Mouse (Mus musculus) hindbrain, postnatal 0 days (tissue): ENCODE data around the gene 1700016K19Rik. TPM values are rescaled to one million over a fixed set of nuclear protein-coding genes. Genes with fewer than 3 reads are reported as not detected.

Source experiments
- ATAC-seq: fragments of 200-750 bp; cut with Nextera tagmentation; 2 replicates; pipeline ENCODE4 v1.8.0; 2017; ENCODE audit warnings: mild to moderate bottlenecking, moderate TSS enrichment, moderate library complexity
- DNase-seq: peaks from one replicate; pipeline ENCODE4 v3.0.0-alpha.2; 2015; ENCODE audit warnings: low spot score
- H3K27ac ChIP-seq: fragments of 300-500 bp; sonication (generic); 2 replicates; pipeline ENCODE4 v1.5.1; 2014; ENCODE audit warnings: mild to moderate bottlenecking
- H3K27me3 ChIP-seq: fragments of 300-500 bp; sonication (generic); 2 replicates; pipeline ENCODE4 v1.6.1; 2014; ENCODE audit warnings: low read length, mixed read lengths; ENCODE audit not compliant: insufficient read depth
- H3K36me3 ChIP-seq: fragments of 300-500 bp; sonication (generic); 2 replicates; pipeline ENCODE4 v1.6.1; 2014; ENCODE audit warnings: low read length, mixed read lengths; ENCODE audit not compliant: insufficient read depth
- H3K4me1 ChIP-seq: fragments of 300-500 bp; sonication (generic); 2 replicates; pipeline ENCODE4 v1.6.1; 2014; ENCODE audit warnings: antibody characterized with exemption, low read length, mixed read lengths; ENCODE audit not compliant: insufficient read depth
- H3K4me2 ChIP-seq: fragments of 300-500 bp; sonication (generic); 2 replicates; pipeline ENCODE4 v1.6.1; 2014; ENCODE audit warnings: low read depth, mild to moderate bottlenecking, low read length, moderate library complexity, mixed read lengths
- H3K4me3 ChIP-seq: fragments of 300-500 bp; sonication (generic); 2 replicates; pipeline ENCODE4 v1.5.1; 2014; ENCODE audit warnings: low read length
- H3K9ac ChIP-seq: fragments of 300-500 bp; sonication (generic); replicated peaks from 2 replicates; pipeline ENCODE4 v1.6.1; 2014; ENCODE audit warnings: mild to moderate bottlenecking, low read length, moderate library complexity, mixed read lengths
- H3K9me3 ChIP-seq: fragments of 300-500 bp; sonication (generic); 2 replicates; pipeline ENCODE4 v1.6.1; 2016; ENCODE audit warnings: low read length, mixed read lengths
- CTCF ChIP-seq: IDR thresholded peaks from 2 replicates; pipeline ENCODE4 v1.5.1; 2016; ENCODE audit warnings: antibody characterized with exemption, control low read depth, low read depth
- WGBS: fragments of 180-500 bp; shearing (Covaris S2); extraction: QIAGEN DNeasy Blood & Tissue Kit; methylation state at CpG from one replicate; pipeline ENCODE4 v1.1.7; 2014; 5-methylcytosine and 5-hydroxymethylcytosine counted together
- polyA plus RNA-seq: library from polyadenylated mRNA; unstranded; fragments of >200 nt; fragmentation: Nextera tagmentation; extraction: Ambion mirVana; gene quantifications from 2 replicates; pipeline ENCODE4 v1.2.1, GENCODE M21; 2015
- total RNA-seq: library from RNA; depleted of rRNA; stranded (reverse); fragments of >200 nt; gene quantifications from 2 replicates; pipeline ENCODE4 v1.2.3, GENCODE M21; 2014

Gene 1700016K19Rik
- total and polyA plus RNA-seq, 2 experiments from 2014 or later: 4.8 to 6.2 TPM

DNA sequence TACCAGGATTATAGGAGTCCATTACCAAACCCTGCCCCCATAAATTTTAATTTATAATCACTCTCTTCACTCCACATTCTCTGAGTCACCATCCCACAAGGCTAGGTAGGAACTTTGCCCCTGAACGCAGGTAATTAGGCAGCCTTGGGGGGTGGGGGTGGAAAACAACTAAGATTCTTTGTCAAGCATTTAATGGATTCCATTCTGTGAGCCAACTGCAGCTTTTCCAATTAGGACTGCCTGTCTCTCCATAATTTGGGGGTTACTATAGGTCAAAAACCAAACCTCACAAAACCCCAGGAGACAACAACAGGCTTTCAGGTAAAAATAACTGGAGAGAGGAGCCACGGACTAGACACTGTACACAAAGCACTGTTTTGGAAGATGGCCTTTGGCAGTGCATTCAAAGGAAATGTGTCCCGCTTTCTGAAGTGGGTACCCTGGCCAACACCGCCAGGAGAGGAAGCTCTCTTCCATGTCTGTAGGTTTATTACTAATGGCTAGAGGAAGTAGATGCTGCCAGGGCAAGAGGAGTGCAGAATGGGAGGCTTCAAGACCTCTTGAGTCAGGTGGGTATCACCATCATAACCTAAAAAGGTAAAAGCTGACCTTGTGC lies 41.2 kb downstream of the 1700016K19Rik start:
- Histone ChIP-seq H3K27ac (no peak overlapping the region), H3K9ac (no peak overlapping the region), H3K9me3 (no peaks in the 10 kb centered on the region), H3K27me3 (no peaks in the 10 kb centered on the region), H3K4me3 (no peak overlapping the region), H3K36me3 (no peaks in the 10 kb centered on the region; the same call in 1 of the 2 replicates), H3K4me2 (no peak overlapping the region), H3K4me1 (peaks cover 12% of the 10 kb centered on the region; the same call in 1 of the 2 replicates)
- WGBS: 72% methylated on average over 4 of the region's 4 CpGs
- ATAC-seq (no peak), DNase-seq (no peak)
- no peak for TF ChIP-seq CTCF

DNA sequence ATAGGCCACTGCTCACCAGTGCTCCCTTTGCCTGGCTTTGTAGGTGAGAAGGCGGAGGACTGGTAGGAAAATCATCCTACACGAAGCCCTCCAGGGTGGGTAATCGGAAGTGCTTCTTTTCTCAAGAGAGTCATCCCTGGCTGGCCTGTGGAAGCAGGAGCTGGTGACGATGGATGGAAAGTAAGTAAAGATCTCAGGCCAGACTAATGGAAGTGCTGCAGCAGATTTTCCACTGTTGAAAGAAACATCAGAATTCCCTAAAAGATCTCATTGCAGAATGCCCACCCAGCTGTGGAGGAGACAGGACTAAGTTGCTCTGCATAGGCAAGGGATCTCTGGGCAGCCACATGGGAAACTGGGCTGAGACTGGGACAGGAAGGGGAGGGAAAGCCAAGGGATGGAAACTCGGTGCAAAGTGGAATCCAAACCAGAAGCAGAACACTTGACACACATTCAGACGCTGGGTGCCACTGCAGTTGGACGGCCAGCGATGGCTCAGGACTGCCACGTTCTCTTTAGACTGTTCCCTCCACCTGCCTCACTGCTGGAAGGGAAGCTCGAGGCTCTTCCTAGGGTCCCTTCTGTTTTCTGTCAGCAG lies 42.4 kb downstream of the 1700016K19Rik start:
- DNase-seq (no peak), ATAC-seq (no peak)
- TF ChIP-seq CTCF: no peak
- peaks cover 12% of the 10 kb centered on the region; the same call in 1 of the 2 replicates for H3K4me1 ChIP-seq
- no peaks in the 10 kb centered on the region for H3K27me3 ChIP-seq
- H3K9me3 ChIP-seq: no peaks in the 10 kb centered on the region
- H3K4me2 ChIP-seq: no peak overlapping the region
- 57% methylated on average over 10 of the region's 10 CpGs for WGBS
- H3K27ac ChIP-seq: no peak overlapping the region
- H3K4me3 ChIP-seq: no peak overlapping the region
- no peaks in the 10 kb centered on the region; the same call in 1 of the 2 replicates for H3K36me3 ChIP-seq
- no peak overlapping the region for H3K9ac ChIP-seq

DNA sequence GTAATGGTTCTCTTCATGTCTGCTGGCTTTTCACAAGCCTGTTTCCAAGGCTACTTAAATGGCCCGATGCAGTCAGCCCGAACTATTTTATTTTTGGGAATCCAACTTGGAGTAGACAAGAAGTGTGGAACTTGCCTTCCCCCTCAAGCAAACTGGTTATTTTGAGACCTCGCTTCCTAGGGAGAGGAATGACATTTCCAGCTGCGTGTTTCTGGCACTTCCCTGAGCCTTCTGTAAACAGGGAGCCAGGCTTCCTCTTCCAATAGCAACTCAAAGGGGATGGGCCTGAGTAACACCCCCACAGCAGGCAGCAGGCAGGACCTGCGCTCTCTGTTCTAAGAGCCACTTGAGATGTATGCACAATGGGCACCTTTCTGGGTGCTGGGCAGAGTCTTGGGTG lies 43.2 kb downstream of the 1700016K19Rik start:
- no peaks in the 10 kb centered on the region for H3K27me3 ChIP-seq
- H3K36me3 ChIP-seq: no peaks in the 10 kb centered on the region; the same call in 1 of the 2 replicates
- TF ChIP-seq CTCF: no peak
- ATAC-seq: no peak
- H3K4me3 ChIP-seq: no peak overlapping the region
- peaks cover 12% of the 10 kb centered on the region; the same call in 1 of the 2 replicates for H3K4me1 ChIP-seq
- no peak overlapping the region for H3K4me2 ChIP-seq
- H3K27ac ChIP-seq: no peak overlapping the region
- H3K9ac ChIP-seq: no peak overlapping the region
- no peak for DNase-seq
- no peaks in the 10 kb centered on the region for H3K9me3 ChIP-seq
- WGBS: 26% methylated on average over 5 of the region's 5 CpGs

DNA sequence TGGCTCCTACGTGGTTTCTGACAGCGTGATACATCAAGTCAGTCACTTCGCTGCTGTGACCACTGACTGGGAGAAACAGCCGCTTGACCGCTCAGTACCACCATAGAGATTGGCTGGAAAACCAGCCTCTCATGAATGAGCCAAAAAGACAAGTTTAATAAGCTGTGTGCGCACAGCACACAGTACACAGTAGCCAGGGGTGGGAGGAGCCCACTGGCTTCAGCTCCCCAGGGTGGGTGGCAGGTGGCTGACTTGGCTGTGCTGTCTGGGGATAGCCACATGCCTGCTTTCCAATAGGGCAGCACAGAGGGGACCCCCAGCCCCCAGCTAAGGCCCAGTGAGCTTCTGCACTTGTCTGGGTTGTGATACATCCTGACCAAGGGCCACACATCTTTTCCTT lies 44.8 kb downstream of the 1700016K19Rik start:
- no peak for TF ChIP-seq CTCF
- H3K4me2 ChIP-seq: no peak overlapping the region
- peaks cover 12% of the 10 kb centered on the region; the same call in 1 of the 2 replicates for H3K4me1 ChIP-seq
- H3K27me3 ChIP-seq: no peaks in the 10 kb centered on the region
- no peaks in the 10 kb centered on the region for H3K9me3 ChIP-seq
- ATAC-seq (peak; percentile 64), DNase-seq (peak; percentile 53)
- H3K4me3 ChIP-seq: no peak overlapping the region
- H3K9ac ChIP-seq: no peak overlapping the region
- no peak overlapping the region for H3K27ac ChIP-seq
- WGBS: 61% methylated on average over 6 of the region's 6 CpGs
- H3K36me3 ChIP-seq: no peaks in the 10 kb centered on the region; the same call in 1 of the 2 replicates

DNA sequence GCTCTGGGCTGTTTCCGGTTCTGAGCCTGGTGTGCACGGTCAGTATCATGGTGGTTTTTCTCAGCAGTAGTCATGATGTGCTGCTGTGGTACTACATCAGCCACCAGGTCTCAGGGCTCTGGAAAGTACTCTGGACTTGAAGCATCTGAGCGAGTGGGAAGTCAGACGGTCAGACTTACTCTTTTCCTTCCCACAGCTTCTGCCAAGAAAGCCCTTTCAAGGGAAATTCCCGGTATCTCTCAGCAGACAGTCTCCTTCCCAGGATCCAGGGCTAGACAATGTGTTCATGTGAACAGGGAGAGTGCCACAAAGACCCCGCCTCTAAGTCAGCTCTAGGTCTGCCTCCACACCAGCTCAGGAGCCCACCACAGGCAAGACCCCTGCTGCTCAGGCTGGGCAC lies 45.7 kb downstream of the 1700016K19Rik start:
- H3K27me3 ChIP-seq: no peaks in the 10 kb centered on the region
- no peaks in the 10 kb centered on the region; the same call in 1 of the 2 replicates for H3K36me3 ChIP-seq
- 80% methylated on average over 6 of the region's 6 CpGs for WGBS
- DNase-seq (no peak), ATAC-seq (no peak)
- H3K27ac ChIP-seq: no peak overlapping the region
- no peak overlapping the region for H3K4me3 ChIP-seq
- H3K9ac ChIP-seq: no peak overlapping the region
- no peak for TF ChIP-seq CTCF
- peaks cover 12% of the 10 kb centered on the region; the same call in 1 of the 2 replicates for H3K4me1 ChIP-seq
- H3K9me3 ChIP-seq: no peaks in the 10 kb centered on the region
- H3K4me2 ChIP-seq: no peak overlapping the region

DNA sequence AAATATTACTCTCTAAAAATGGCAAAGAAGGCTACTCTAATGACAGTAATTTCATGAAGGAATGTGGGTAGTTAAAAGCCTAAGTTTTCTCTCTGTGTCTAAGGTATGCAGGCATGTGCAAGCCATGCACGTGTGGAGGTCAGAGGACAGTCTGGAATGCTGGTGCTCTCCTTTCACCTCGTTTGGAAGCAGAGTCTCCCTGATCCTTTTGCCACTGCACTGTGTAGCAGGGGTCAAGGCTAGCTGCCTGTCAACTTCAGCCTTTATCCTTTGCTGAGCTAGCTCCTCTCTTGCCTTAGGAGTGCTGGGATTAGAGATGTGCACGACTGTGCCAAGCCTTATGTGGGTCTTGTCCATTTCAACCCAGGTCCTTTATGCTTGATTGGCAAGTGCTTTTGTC lies 50.8 kb downstream of the 1700016K19Rik start:
- H3K9me3 ChIP-seq: no peaks in the 10 kb centered on the region
- TF ChIP-seq CTCF: no peak
- H3K4me1 ChIP-seq: no peaks in the 10 kb centered on the region
- no peak overlapping the region for H3K4me3 ChIP-seq
- no peak overlapping the region for H3K9ac ChIP-seq
- no peak for DNase-seq
- no peak for ATAC-seq
- H3K36me3 ChIP-seq: no peaks in the 10 kb centered on the region; the same call in 1 of the 2 replicates
- no peaks in the 10 kb centered on the region for H3K27me3 ChIP-seq
- 47% methylated on average over 3 of the region's 3 CpGs for WGBS
- H3K27ac ChIP-seq: no peak overlapping the region
- no peak overlapping the region for H3K4me2 ChIP-seq
